Mouse (Mus musculus) hindbrain, postnatal 0 days (tissue): ENCODE measurements at regions not wholly inside any gene's neighbourhood (a gene's known extent, or its start where the extent isn't known, plus 50 kb on each side); places are given as distances from the start of the nearest gene placed in this dataset.

Source experiments
- ATAC-seq: fragments of 200-750 bp; cut with Nextera tagmentation; 2 replicates; pipeline ENCODE4 v1.8.0; 2017; ENCODE audit warnings: mild to moderate bottlenecking, moderate TSS enrichment, moderate library complexity
- DNase-seq: peaks from one replicate; pipeline ENCODE4 v3.0.0-alpha.2; 2015; ENCODE audit warnings: low spot score
- H3K27ac ChIP-seq: fragments of 300-500 bp; sonication (generic); 2 replicates; pipeline ENCODE4 v1.5.1; 2014; ENCODE audit warnings: mild to moderate bottlenecking
- H3K27me3 ChIP-seq: fragments of 300-500 bp; sonication (generic); 2 replicates; pipeline ENCODE4 v1.6.1; 2014; ENCODE audit warnings: low read length, mixed read lengths; ENCODE audit not compliant: insufficient read depth
- H3K36me3 ChIP-seq: fragments of 300-500 bp; sonication (generic); 2 replicates; pipeline ENCODE4 v1.6.1; 2014; ENCODE audit warnings: low read length, mixed read lengths; ENCODE audit not compliant: insufficient read depth
- H3K4me1 ChIP-seq: fragments of 300-500 bp; sonication (generic); 2 replicates; pipeline ENCODE4 v1.6.1; 2014; ENCODE audit warnings: antibody characterized with exemption, low read length, mixed read lengths; ENCODE audit not compliant: insufficient read depth
- H3K4me2 ChIP-seq: fragments of 300-500 bp; sonication (generic); 2 replicates; pipeline ENCODE4 v1.6.1; 2014; ENCODE audit warnings: low read depth, mild to moderate bottlenecking, low read length, moderate library complexity, mixed read lengths
- H3K4me3 ChIP-seq: fragments of 300-500 bp; sonication (generic); 2 replicates; pipeline ENCODE4 v1.5.1; 2014; ENCODE audit warnings: low read length
- H3K9ac ChIP-seq: fragments of 300-500 bp; sonication (generic); replicated peaks from 2 replicates; pipeline ENCODE4 v1.6.1; 2014; ENCODE audit warnings: mild to moderate bottlenecking, low read length, moderate library complexity, mixed read lengths
- H3K9me3 ChIP-seq: fragments of 300-500 bp; sonication (generic); 2 replicates; pipeline ENCODE4 v1.6.1; 2016; ENCODE audit warnings: low read length, mixed read lengths
- CTCF ChIP-seq: IDR thresholded peaks from 2 replicates; pipeline ENCODE4 v1.5.1; 2016; ENCODE audit warnings: antibody characterized with exemption, control low read depth, low read depth
- WGBS: fragments of 180-500 bp; shearing (Covaris S2); extraction: QIAGEN DNeasy Blood & Tissue Kit; methylation state at CpG from one replicate; pipeline ENCODE4 v1.1.7; 2014; 5-methylcytosine and 5-hydroxymethylcytosine counted together

GRCm38 (mm10) chr10:23612030-23612429 lies 175.0 kb downstream of the Rps12 start:
- no peak overlapping the region for H3K9ac ChIP-seq
- no peaks in the 10 kb centered on the region for H3K9me3 ChIP-seq
- H3K4me3 ChIP-seq: no peak overlapping the region
- no peak for ATAC-seq
- no peak overlapping the region for H3K27ac ChIP-seq
- no peaks in the 10 kb centered on the region for H3K27me3 ChIP-seq
- H3K36me3 ChIP-seq: no peaks in the 10 kb centered on the region
- DNase-seq: no peak
- H3K4me1 ChIP-seq: no peaks in the 10 kb centered on the region
- TF ChIP-seq CTCF: no peak
- WGBS: 94% methylated on average over 2 of the region's 2 CpGs
- H3K4me2 ChIP-seq: no peak overlapping the region

DNA sequence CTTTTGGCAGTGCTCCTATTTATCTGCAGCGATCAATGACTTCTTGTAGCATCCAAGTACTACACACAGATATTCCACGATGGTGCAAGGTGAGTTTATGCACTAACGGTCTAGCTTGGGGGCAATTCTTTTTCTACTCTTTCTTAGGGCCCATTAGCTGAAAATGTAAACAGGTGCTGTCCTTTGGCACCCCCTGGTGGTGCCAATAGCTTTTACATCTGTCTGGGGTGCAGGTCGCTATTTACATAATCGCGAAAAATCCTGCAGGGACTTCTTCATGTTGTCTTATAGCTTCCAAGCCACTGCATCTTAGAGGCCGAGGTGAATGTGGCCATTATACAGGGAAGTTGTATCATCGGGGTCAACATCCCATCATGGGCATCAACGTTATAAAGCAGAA lies 175.9 kb downstream of the Rps12 start:
- Histone ChIP-seq H3K36me3 (no peaks in the 10 kb centered on the region), H3K4me2 (no peak overlapping the region), H3K27ac (no peak overlapping the region), H3K4me1 (no peaks in the 10 kb centered on the region), H3K27me3 (no peaks in the 10 kb centered on the region), H3K9ac (no peak overlapping the region), H3K4me3 (no peak overlapping the region), H3K9me3 (no peaks in the 10 kb centered on the region)
- ATAC-seq: peak; percentile 27; the same call in 1 of the 2 replicates
- DNase-seq: peak; percentile 76
- TF ChIP-seq CTCF: peak; percentile 77
- 46% methylated on average over 9 of the region's 9 CpGs for WGBS

- H3K4me2 ChIP-seq: no peak overlapping the region
- 85% methylated on average over 6 of the region's 6 CpGs for WGBS
- no peak for ATAC-seq
Measured at GRCm38 (mm10) chr10:23610485-23610884, 176.6 kb downstream of the Rps12 start.

DNA sequence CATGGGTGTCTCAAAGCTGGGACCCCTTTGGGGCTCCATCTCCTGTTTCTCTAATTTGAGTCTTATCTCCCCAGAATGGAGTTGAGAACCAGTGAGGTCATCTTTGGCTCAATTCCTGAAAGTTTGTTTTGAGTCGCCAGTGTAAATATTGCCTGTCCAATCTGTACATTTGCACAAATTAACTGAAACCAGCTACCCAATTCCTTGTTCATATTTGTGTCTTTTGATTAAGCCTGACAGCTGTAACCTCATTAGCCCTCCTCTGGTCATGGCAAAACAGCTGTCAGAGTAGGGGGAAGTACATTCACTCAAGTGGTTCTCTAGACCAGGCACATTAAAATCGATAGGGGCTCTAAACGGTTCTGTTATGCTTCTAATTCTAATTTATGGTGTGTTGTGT lies 177.0 kb downstream of the Rps12 start:
- no peaks in the 10 kb centered on the region for H3K27me3 ChIP-seq
- ATAC-seq (no peak), DNase-seq (no peak)
- H3K4me2 ChIP-seq: peak overlapping the region; percentile 36; the same call in 1 of the 2 replicates
- no peaks in the 10 kb centered on the region for H3K4me1 ChIP-seq
- H3K27ac ChIP-seq: no peak overlapping the region
- TF ChIP-seq CTCF: no peak
- H3K9me3 ChIP-seq: no peaks in the 10 kb centered on the region
- no peak overlapping the region for H3K9ac ChIP-seq
- no peaks in the 10 kb centered on the region for H3K36me3 ChIP-seq
- WGBS: 65% methylated on average over 3 of the region's 3 CpGs
- H3K4me3 ChIP-seq: no peak overlapping the region

More at GRCm38 (mm10) chr10:23610485-23610884, 176.6 kb downstream of the Rps12 start:
- Histone ChIP-seq H3K36me3 (no peaks in the 10 kb centered on the region), H3K4me1 (no peaks in the 10 kb centered on the region), H3K27me3 (no peaks in the 10 kb centered on the region), H3K9ac (no peak overlapping the region), H3K27ac (no peak overlapping the region), H3K9me3 (no peaks in the 10 kb centered on the region), H3K4me3 (no peak overlapping the region)
- DNase-seq: no peak
- TF ChIP-seq CTCF: no peak

DNA sequence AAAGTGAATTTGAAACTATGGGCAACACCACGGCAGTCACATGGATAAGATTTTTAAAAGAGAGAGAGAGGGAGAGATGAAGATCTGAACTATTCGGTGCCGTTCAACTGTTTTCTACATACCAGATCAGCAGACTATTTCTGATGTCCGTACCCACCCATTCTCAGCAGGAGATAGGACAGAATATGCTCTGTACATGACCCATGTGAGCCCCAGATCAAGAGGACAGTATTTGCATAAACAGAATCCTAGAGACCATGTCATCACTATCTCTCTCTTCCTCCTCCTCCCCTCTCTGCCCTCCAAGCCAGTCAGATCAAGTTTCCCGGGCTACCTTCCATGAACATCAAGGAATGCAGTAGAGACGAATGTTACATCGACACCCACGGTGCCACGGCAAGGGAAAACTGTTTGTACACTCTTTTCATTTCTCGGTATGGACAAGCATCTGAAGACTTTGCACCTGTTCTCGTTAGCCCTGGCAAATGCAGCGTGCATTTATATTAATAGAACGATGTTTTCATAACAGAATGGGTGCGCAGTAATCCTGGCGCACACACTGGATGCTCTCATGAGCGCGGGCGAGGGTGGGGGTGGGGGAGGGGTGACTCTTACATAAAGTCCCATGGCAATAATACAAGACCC lies 177.7 kb downstream of the Rps12 start:
- Histone ChIP-seq H3K36me3 (no peaks in the 10 kb centered on the region), H3K9ac (no peak overlapping the region)
- WGBS: 42% methylated on average over 18 of the region's 18 CpGs

GRCm38 (mm10) chr10:23600701-23601100 lies 186.4 kb downstream of the Rps12 start:
- H3K36me3 ChIP-seq: no peaks in the 10 kb centered on the region
- H3K4me1 ChIP-seq: no peaks in the 10 kb centered on the region
- DNase-seq: no peak
- no peak overlapping the region for H3K4me2 ChIP-seq
- H3K27ac ChIP-seq: no peak overlapping the region
- H3K27me3 ChIP-seq: no peaks in the 10 kb centered on the region
- no peak for TF ChIP-seq CTCF
- no peak overlapping the region for H3K4me3 ChIP-seq
- ATAC-seq: no peak
- H3K9ac ChIP-seq: no peak overlapping the region
- WGBS: 32% methylated on average over 5 of the region's 5 CpGs
- no peaks in the 10 kb centered on the region for H3K9me3 ChIP-seq

More for the DNA sequence above, 177.7 kb downstream of the Rps12 start:
- peak; percentile 55; the same call in 1 of the 2 replicates for ATAC-seq
- Histone ChIP-seq H3K4me3 (no peak overlapping the region), H3K27me3 (no peaks in the 10 kb centered on the region), H3K4me1 (no peaks in the 10 kb centered on the region), H3K9me3 (no peaks in the 10 kb centered on the region), H3K27ac (no peak overlapping the region), H3K4me2 (peak overlapping the region; percentile 36)
- DNase-seq: peak; percentile 13
- no peak for TF ChIP-seq CTCF

DNA sequence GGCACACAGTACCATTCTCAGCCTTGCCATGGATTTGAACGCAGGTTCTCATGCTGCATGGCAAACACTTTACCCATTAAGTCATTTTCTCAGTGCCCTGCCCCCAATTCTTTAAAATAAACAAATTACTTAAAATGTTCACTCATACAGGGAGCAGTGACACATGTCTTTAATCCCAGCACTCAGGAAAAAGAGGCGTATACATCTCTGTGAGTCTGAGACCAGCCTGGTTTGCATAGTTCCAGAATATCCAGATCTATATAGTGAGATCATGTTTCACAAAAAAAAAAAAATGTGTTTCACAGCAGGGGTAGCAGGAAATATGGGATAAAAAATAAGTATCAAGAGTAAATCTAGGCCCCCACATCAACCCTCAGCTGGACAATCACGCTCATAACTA lies 191.5 kb downstream of the Rps12 start:
- H3K4me2 ChIP-seq: no peak overlapping the region
- no peaks in the 10 kb centered on the region for H3K9me3 ChIP-seq
- no peak for TF ChIP-seq CTCF
- H3K27me3 ChIP-seq: no peaks in the 10 kb centered on the region
- no peak for ATAC-seq
- no peaks in the 10 kb centered on the region for H3K4me1 ChIP-seq
- no peak for DNase-seq
- H3K9ac ChIP-seq: no peak overlapping the region
- H3K4me3 ChIP-seq: no peak overlapping the region
- no peaks in the 10 kb centered on the region for H3K36me3 ChIP-seq
- no peak overlapping the region for H3K27ac ChIP-seq
- 93% methylated on average over 3 of the region's 3 CpGs for WGBS
